11 mouse cellular contexts compared by ENCODE assay signal in the genomic region with DNA sequence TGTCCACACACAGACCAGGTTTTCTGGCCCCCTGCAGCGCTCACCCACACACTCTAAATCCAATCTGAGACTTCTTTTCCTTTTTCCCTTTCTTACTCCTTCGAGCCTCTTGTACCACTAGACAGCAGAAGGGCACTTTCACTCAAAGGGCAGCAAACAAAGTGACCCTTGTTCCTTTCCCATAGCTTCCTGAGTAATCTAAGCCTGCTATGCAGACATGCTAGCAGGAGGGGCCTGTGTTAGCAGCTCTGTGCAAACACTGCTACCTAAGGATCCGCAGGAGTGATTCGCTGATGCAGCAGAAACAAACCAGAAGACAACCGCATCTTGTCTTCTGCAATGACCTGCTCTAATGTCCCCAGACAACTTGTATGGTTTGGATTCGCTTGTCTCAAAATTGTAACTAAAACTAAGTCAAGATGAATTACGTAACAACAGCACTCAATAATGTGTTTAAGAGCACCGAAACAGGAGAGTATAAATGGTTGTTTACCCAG. TPM values are rescaled to one million over a fixed set of nuclear protein-coding genes. Genes with fewer than 3 reads are reported as not detected.
DNase-seq lines count a peak whose midpoint lies in the region; ATAC-seq and TF ChIP-seq lines count a peak whose summit lies in the region.
"Had no signal": no experiment of that assay in that cellular context is flagged by ENCODE, and none has a peak within 500 bp of the region (broad histone marks: within the 10 kb centered on the region; RNA-seq: fewer than 3 reads in every experiment).

No protein-coding gene starts in this region.

- 40% methylated on average over 8 of the region's 8 CpGs for whole genome bisulfite sequencing in lung, embryonic 14.5 days
- WGBS in intestine, embryonic 16.5 days: 32% methylated on average over 8 of the region's 8 CpGs
- 53% methylated on average over 8 of the region's 8 CpGs for WGBS in limb, embryonic 13.5 days
- WGBS in thymus, adult 2 months: 92% methylated on average over 8 of the region's 8 CpGs

- H3K27ac ChIP-seq in lung, embryonic 14.5 days (ENCODE audit: low read depth): peak overlapping the region; percentile 5; the same call in 1 of the 2 replicates
- no peak overlapping the region for H3K27ac ChIP-seq in intestine, embryonic 16.5 days (ENCODE audit: low read length)
- H3K27ac ChIP-seq in limb, embryonic 13.5 days: peak overlapping the region; percentile 78
- H3K27ac ChIP-seq in thymus, adult 2 months (ENCODE audit: control insufficient read depth, insufficient read depth, low read length): no peak overlapping the region

- no peak overlapping the region; the same call in 1 of the 2 replicates for H3K9ac ChIP-seq in lung, embryonic 14.5 days
- H3K9ac ChIP-seq in intestine, embryonic 16.5 days (ENCODE audit: low read depth, low read length): no peak overlapping the region
- H3K9ac ChIP-seq in limb, embryonic 13.5 days: no peak overlapping the region

- no peak overlapping the region for H3K4me3 ChIP-seq in lung, embryonic 14.5 days (ENCODE audit: low read depth, low read length)
- no peak overlapping the region for H3K4me3 ChIP-seq in intestine, embryonic 16.5 days (ENCODE audit: low read length)
- H3K4me3 ChIP-seq in limb, embryonic 13.5 days: no peak overlapping the region
- no peak overlapping the region for H3K4me3 ChIP-seq in thymus, adult 2 months (ENCODE audit: control insufficient read depth, insufficient read depth, low read length)

- no peak overlapping the region for H3K4me2 ChIP-seq in lung, embryonic 14.5 days
- no peak overlapping the region for H3K4me2 ChIP-seq in intestine, embryonic 16.5 days (ENCODE audit: low read depth, low read length)
- no peak overlapping the region for H3K4me2 ChIP-seq in limb, embryonic 13.5 days (replicated peaks)
- H3K4me2 ChIP-seq: heart, embryonic 11.5 days had no signal

- H3K9me3 ChIP-seq in lung, embryonic 14.5 days (ENCODE audit: low read depth, low read length): no peaks in the 10 kb centered on the region
- no peaks in the 10 kb centered on the region for H3K9me3 ChIP-seq in intestine, embryonic 16.5 days (ENCODE audit: control insufficient read depth, low read length)
- H3K9me3 ChIP-seq in limb, embryonic 13.5 days: no peaks in the 10 kb centered on the region

- TF ChIP-seq POLR2A in thymus, adult 2 months (IDR thresholded peaks at IDR 0.05; ENCODE audit: control insufficient read depth, extremely low read depth, insufficient read depth, low read length, poor library complexity): no peak

- no peaks in the 10 kb centered on the region for H3K27me3 ChIP-seq in lung, embryonic 14.5 days (ENCODE audit: insufficient read depth, low read length)
- H3K27me3 ChIP-seq in intestine, embryonic 16.5 days (replicated peaks; ENCODE audit: control insufficient read depth, insufficient read depth, low read length): no peaks in the 10 kb centered on the region
- H3K27me3 ChIP-seq in limb, embryonic 13.5 days: no peaks in the 10 kb centered on the region
- H3K27me3 ChIP-seq in thymus, adult 2 months (ENCODE audit: control insufficient read depth, insufficient read depth, low read length): no peaks in the 10 kb centered on the region

- H3K36me3 ChIP-seq in lung, embryonic 14.5 days (ENCODE audit: insufficient read depth): no peaks in the 10 kb centered on the region
- H3K36me3 ChIP-seq in intestine, embryonic 16.5 days (ENCODE audit: control insufficient read depth, insufficient read depth, low read length): no peaks in the 10 kb centered on the region
- no peaks in the 10 kb centered on the region for H3K36me3 ChIP-seq in limb, embryonic 13.5 days
- H3K36me3 ChIP-seq in thymus, adult 2 months (ENCODE audit: control insufficient read depth, insufficient read depth, low read length): no peaks in the 10 kb centered on the region

- 0 out of 2 replicates have a peak, but pooled peaks cover 4% of the 10 kb centered on the region for H3K4me1 ChIP-seq in lung, embryonic 14.5 days (ENCODE audit: insufficient read depth)
- H3K4me1 ChIP-seq in intestine, embryonic 16.5 days (ENCODE audit: control insufficient read depth, insufficient read depth, low read length): no peaks in the 10 kb centered on the region; the same call in 1 of the 2 replicates
- peaks cover 17% of the 10 kb centered on the region for H3K4me1 ChIP-seq in limb, embryonic 13.5 days
- H3K4me1 ChIP-seq in thymus, adult 2 months (replicated peaks; ENCODE audit: control insufficient read depth, insufficient read depth, low read length): no peaks in the 10 kb centered on the region; the same call in 1 of the 2 replicates

- TF ChIP-seq CTCF in lung, embryonic 14.5 days (IDR thresholded peaks at IDR 0.05; ENCODE audit: low read depth): no peak
- TF ChIP-seq CTCF in thymus, adult 2 months (IDR thresholded peaks at IDR 0.05; ENCODE audit: borderline replicate concordance, control insufficient read depth, extremely low read depth, insufficient read depth, low read length, poor library complexity): no peak

- DNase-seq in heart, adult 11 months: peak; percentile 68
- no peak for DNase-seq in heart, adult 18-20 months
- DNase-seq in lung, embryonic 14.5 days: peak; percentile 24
- no peak for DNase-seq in lung, postnatal 25 days (ENCODE audit: low spot score)
- no peak for DNase-seq in thymus, adult 2 months
- DNase-seq: adrenal gland, adult 8-10 months; spleen, adult 18-20 months had no signal

- ATAC-seq in lung, embryonic 14.5 days (ENCODE audit: insufficient read depth): peak; percentile 36; the same call in 1 of the 2 replicates
- ATAC-seq in intestine, embryonic 16.5 days: peak; percentile 88
- ATAC-seq in limb, embryonic 13.5 days (ENCODE audit: low FRiP score, low read depth): no peak
- no peak for ATAC-seq in erythroblast, adult 5-6 weeks (replicated peaks; ENCODE audit: low FRiP score, poor library complexity, severe bottlenecking)

RNA-seq across cellular contexts. Expression of a gene that starts 12.0 kb away (rescaled TPM):
- total RNA-seq in heart, adult 18-20 months (2021): 100 to 1,000 TPM; 116 to 138 TPM
- polyA plus RNA-seq in lung, embryonic 14.5 days (2014; fragmentation: Nextera tagmentation; extraction: Ambion mirVana): 27.4 and 28.8 TPM in 2 replicates
- polyA plus RNA-seq in intestine, embryonic 16.5 days (2015; fragmentation: Nextera tagmentation; extraction: Ambion mirVana): 23.5 and 23.9 TPM in 2 replicates
- 21.8 and 22.5 TPM in 2 replicates for polyA plus RNA-seq in limb, embryonic 13.5 days (2015; fragmentation: Nextera tagmentation; extraction: Ambion mirVana)
- 24.6 and 30.4 TPM in 2 replicates for polyA plus RNA-seq in thymus, adult 2 months (2012; rRNA removed)
- 0.58 TPM in 1 of 2 replicates, not detected in the other for total RNA-seq in erythroblast, adult 5-6 weeks (2015; ENCODE audit: low replicate concordance)
- total RNA-seq in erythroblast, adult 5-6 weeks (2017; ENCODE audit: low replicate concordance): 2.8 TPM in 1 of 2 replicates, not detected in the other

RNA-seq across cellular contexts. Expression of a gene that starts 59.7 kb away (rescaled TPM):
- under 1 TPM in 1 of 2 experiments, not detected in 1; 0.10 TPM for total RNA-seq in heart, adult 18-20 months (2021)
- polyA plus RNA-seq in lung, embryonic 14.5 days (2014; fragmentation: Nextera tagmentation; extraction: Ambion mirVana): 42.5 and 46.1 TPM in 2 replicates
- polyA plus RNA-seq in intestine, embryonic 16.5 days (2015; fragmentation: Nextera tagmentation; extraction: Ambion mirVana): 15.2 and 16.0 TPM in 2 replicates
- 51.6 and 52.9 TPM in 2 replicates for polyA plus RNA-seq in limb, embryonic 13.5 days (2015; fragmentation: Nextera tagmentation; extraction: Ambion mirVana)
- polyA plus RNA-seq in thymus, adult 2 months (2012; rRNA removed): 0.08 and 0.16 TPM in 2 replicates
- not detected in 2 replicates for total RNA-seq in erythroblast, adult 5-6 weeks (2015; ENCODE audit: low replicate concordance)
- not detected in 2 replicates for total RNA-seq in erythroblast, adult 5-6 weeks (2017; ENCODE audit: low replicate concordance)

Comparison
In these comparisons a context has a peak if more than half of its experiments do, and no peak if none do; other contexts are left out.
1. DNase-seq: peak in heart, adult 11 months (single experiment) and lung, embryonic 14.5 days (single experiment); none in heart, adult 18-20 months (0 of 2), lung, postnatal 25 days (single experiment) and thymus, adult 2 months (single experiment).
2. ATAC-seq: peak in lung, embryonic 14.5 days (single experiment) and intestine, embryonic 16.5 days (single experiment); none in limb, embryonic 13.5 days (single experiment) and erythroblast, adult 5-6 weeks (single experiment).
3. H3K27ac ChIP-seq: peak in lung, embryonic 14.5 days (single experiment) and limb, embryonic 13.5 days (single experiment); none in intestine, embryonic 16.5 days (single experiment) and thymus, adult 2 months (single experiment).
4. RNA of a gene that starts 59.7 kb away (polyA plus RNA-seq): 51.6 to 52.9 TPM in limb, embryonic 13.5 days, 42.5 to 46.1 TPM in lung, embryonic 14.5 days and 15.2 to 16.0 TPM in intestine, embryonic 16.5 days; 0.08 to 0.16 TPM in thymus, adult 2 months; every median in the first group is over 10 times any median in the second.